8 mouse cellular contexts compared by ENCODE assay signal in the genomic region with DNA sequence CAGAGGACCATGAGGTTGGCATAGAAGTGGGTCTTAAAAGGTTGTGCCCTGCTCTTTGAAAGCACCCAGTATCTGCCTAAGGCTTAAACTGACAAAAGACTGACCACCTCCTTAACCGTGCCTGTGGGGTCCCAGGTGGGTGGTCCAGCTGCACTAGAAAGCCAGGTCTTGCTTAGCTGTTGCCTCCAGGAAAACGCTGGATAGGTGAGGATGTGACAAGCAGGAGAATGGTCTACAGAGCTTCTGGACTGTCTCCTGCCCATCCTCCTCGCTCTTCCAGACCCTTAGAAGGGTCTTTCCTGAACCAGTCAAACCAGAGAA. TPM values are rescaled to one million over a fixed set of nuclear protein-coding genes. Genes with fewer than 3 reads are reported as not detected.
DNase-seq lines count a peak whose midpoint lies in the region; ATAC-seq and TF ChIP-seq lines count a peak whose summit lies in the region.

No protein-coding gene starts in this region.

- DNase-seq in kidney, postnatal 0 days (ENCODE audit: low spot score), result no peak
- no peak for DNase-seq in kidney, postnatal 25 days
- DNase-seq in yolk sac, embryonic 10.5 days (ENCODE audit: low spot score), result no peak
- no peak for DNase-seq in frontal cortex, postnatal 10 days (ENCODE audit: low spot score in 2 of 2)
- no peak for DNase-seq in natural killer cell, adult 2 months (ENCODE audit: low spot score in 2 of 2)

- H3K9ac ChIP-seq in kidney, postnatal 0 days (ENCODE audit: low read depth, low read length), result peak overlapping the region; percentile 69
- H3K9ac ChIP-seq in embryonic facial prominence, embryonic 13.5 days, result peak overlapping the region; percentile 80
- peak overlapping the region; percentile 81 for H3K9ac ChIP-seq in intestine, embryonic 16.5 days (ENCODE audit: low read depth, low read length)
- H3K9ac ChIP-seq in neural tube, embryonic 12.5 days, result peak overlapping the region; percentile 75

- peak overlapping the region; percentile 85 for H3K27ac ChIP-seq in kidney, postnatal 0 days
- H3K27ac ChIP-seq in embryonic facial prominence, embryonic 13.5 days, result no peak overlapping the region
- no peak overlapping the region for H3K27ac ChIP-seq in intestine, embryonic 16.5 days (ENCODE audit: low read length)
- no peak overlapping the region for H3K27ac ChIP-seq in neural tube, embryonic 12.5 days

- no peak for TF ChIP-seq CTCF in kidney, postnatal 0 days (IDR thresholded peaks at IDR 0.05; ENCODE audit: low read depth)

- no peaks in the 10 kb centered on the region for H3K27me3 ChIP-seq in kidney, postnatal 0 days (ENCODE audit: insufficient read depth, low read length)
- H3K27me3 ChIP-seq in embryonic facial prominence, embryonic 13.5 days, result no peaks in the 10 kb centered on the region
- no peaks in the 10 kb centered on the region for H3K27me3 ChIP-seq in intestine, embryonic 16.5 days (replicated peaks; ENCODE audit: control insufficient read depth, insufficient read depth, low read length)
- H3K27me3 ChIP-seq in neural tube, embryonic 12.5 days (replicated peaks), result no peaks in the 10 kb centered on the region

- no peak for ATAC-seq in kidney, postnatal 0 days (replicated peaks; ENCODE audit: low FRiP score, low read depth)
- ATAC-seq in embryonic facial prominence, embryonic 13.5 days (ENCODE audit: insufficient number of reproducible peaks, insufficient read depth, low FRiP score, low TSS enrichment, low read depth), result no peak
- no peak for ATAC-seq in intestine, embryonic 16.5 days
- no peak for ATAC-seq in neural tube, embryonic 12.5 days (ENCODE audit: low FRiP score, low read depth)

- peaks cover 17% of the 10 kb centered on the region for H3K4me1 ChIP-seq in kidney, postnatal 0 days (replicated peaks; ENCODE audit: insufficient read depth, low read length)
- peaks cover 45% of the 10 kb centered on the region for H3K4me1 ChIP-seq in embryonic facial prominence, embryonic 13.5 days
- H3K4me1 ChIP-seq in intestine, embryonic 16.5 days (ENCODE audit: control insufficient read depth, insufficient read depth, low read length), result peaks cover 25% of the 10 kb centered on the region
- peaks cover 50% of the 10 kb centered on the region for H3K4me1 ChIP-seq in neural tube, embryonic 12.5 days

- 28% methylated on average over 3 of the region's 3 CpGs for WGBS in kidney, postnatal 0 days
- 13% methylated on average over 3 of the region's 3 CpGs for WGBS in embryonic facial prominence, embryonic 13.5 days
- WGBS in intestine, embryonic 16.5 days, result 25% methylated on average over 3 of the region's 3 CpGs
- WGBS in neural tube, embryonic 12.5 days, result 23% methylated on average over 3 of the region's 3 CpGs

- peak overlapping the region; percentile 72 for H3K4me3 ChIP-seq in kidney, postnatal 0 days (replicated peaks; ENCODE audit: low read depth, low read length)
- peak overlapping the region; percentile 61 for H3K4me3 ChIP-seq in embryonic facial prominence, embryonic 13.5 days
- peak overlapping the region; percentile 69 for H3K4me3 ChIP-seq in intestine, embryonic 16.5 days (ENCODE audit: low read length)
- H3K4me3 ChIP-seq in neural tube, embryonic 12.5 days, result peak overlapping the region; percentile 71

- H3K9me3 ChIP-seq in kidney, postnatal 0 days (replicated peaks; ENCODE audit: low read length), result no peaks in the 10 kb centered on the region
- no peaks in the 10 kb centered on the region for H3K9me3 ChIP-seq in embryonic facial prominence, embryonic 13.5 days
- no peaks in the 10 kb centered on the region for H3K9me3 ChIP-seq in intestine, embryonic 16.5 days (ENCODE audit: control insufficient read depth, low read length)
- H3K9me3 ChIP-seq in neural tube, embryonic 12.5 days, result no peaks in the 10 kb centered on the region

- peak overlapping the region; percentile 99 for H3K4me2 ChIP-seq in kidney, postnatal 0 days (ENCODE audit: low read length)
- H3K4me2 ChIP-seq in embryonic facial prominence, embryonic 13.5 days, result peak overlapping the region; percentile 75
- peak overlapping the region; percentile 82 for H3K4me2 ChIP-seq in intestine, embryonic 16.5 days (ENCODE audit: low read depth, low read length)
- peak overlapping the region; percentile 80 for H3K4me2 ChIP-seq in neural tube, embryonic 12.5 days (replicated peaks)

- H3K36me3 ChIP-seq in kidney, postnatal 0 days (ENCODE audit: insufficient read depth, low read length), result peaks cover 10% of the 10 kb centered on the region
- peaks cover 25% of the 10 kb centered on the region for H3K36me3 ChIP-seq in embryonic facial prominence, embryonic 13.5 days
- peaks cover 6% of the 10 kb centered on the region; the same call in 1 of the 2 replicates for H3K36me3 ChIP-seq in intestine, embryonic 16.5 days (ENCODE audit: control insufficient read depth, insufficient read depth, low read length)
- peaks cover 2% of the 10 kb centered on the region for H3K36me3 ChIP-seq in neural tube, embryonic 12.5 days

RNA-seq across cellular contexts. Expression of gene Spef1, which starts 0.5 kb away (rescaled TPM):
- 3.7 and 4.0 TPM in 2 replicates for polyA plus RNA-seq in kidney, postnatal 0 days (2015; fragmentation: Nextera tagmentation; extraction: Ambion mirVana)
- polyA plus RNA-seq in embryonic facial prominence, embryonic 13.5 days (2015; fragmentation: Nextera tagmentation; extraction: Ambion mirVana), result 4.4 and 5.1 TPM in 2 replicates
- 3.1 and 3.6 TPM in 2 replicates for polyA plus RNA-seq in intestine, embryonic 16.5 days (2015; fragmentation: Nextera tagmentation; extraction: Ambion mirVana)
- 9.0 and 9.3 TPM in 2 replicates for polyA plus RNA-seq in neural tube, embryonic 12.5 days (2016; fragmentation: Nextera tagmentation; extraction: Ambion mirVana)

RNA-seq across cellular contexts. Expression of gene Cdc25b, which starts 0.8 kb away (rescaled TPM):
- polyA plus RNA-seq in kidney, postnatal 0 days (2015; fragmentation: Nextera tagmentation; extraction: Ambion mirVana), result 36.1 and 39.0 TPM in 2 replicates
- 53.8 and 57.5 TPM in 2 replicates for polyA plus RNA-seq in embryonic facial prominence, embryonic 13.5 days (2015; fragmentation: Nextera tagmentation; extraction: Ambion mirVana)
- polyA plus RNA-seq in intestine, embryonic 16.5 days (2015; fragmentation: Nextera tagmentation; extraction: Ambion mirVana), result 41.2 and 46.4 TPM in 2 replicates
- 97.0 and 99.5 TPM in 2 replicates for polyA plus RNA-seq in neural tube, embryonic 12.5 days (2016; fragmentation: Nextera tagmentation; extraction: Ambion mirVana)

RNA-seq across cellular contexts. Expression of gene Cenpb, which starts 7.7 kb away (rescaled TPM):
- 13.1 and 15.3 TPM in 2 replicates for polyA plus RNA-seq in kidney, postnatal 0 days (2015; fragmentation: Nextera tagmentation; extraction: Ambion mirVana)
- polyA plus RNA-seq in embryonic facial prominence, embryonic 13.5 days (2015; fragmentation: Nextera tagmentation; extraction: Ambion mirVana), result 12.3 and 12.4 TPM in 2 replicates
- polyA plus RNA-seq in intestine, embryonic 16.5 days (2015; fragmentation: Nextera tagmentation; extraction: Ambion mirVana), result 9.5 and 9.7 TPM in 2 replicates
- 19.3 and 21.1 TPM in 2 replicates for polyA plus RNA-seq in neural tube, embryonic 12.5 days (2016; fragmentation: Nextera tagmentation; extraction: Ambion mirVana)

RNA-seq across cellular contexts. Expression of gene Ap5s1, which starts 19.3 kb away (rescaled TPM):
- 29.9 and 33.4 TPM in 2 replicates for polyA plus RNA-seq in kidney, postnatal 0 days (2015; fragmentation: Nextera tagmentation; extraction: Ambion mirVana)
- 26.4 and 28.5 TPM in 2 replicates for polyA plus RNA-seq in embryonic facial prominence, embryonic 13.5 days (2015; fragmentation: Nextera tagmentation; extraction: Ambion mirVana)
- 27.2 and 30.7 TPM in 2 replicates for polyA plus RNA-seq in intestine, embryonic 16.5 days (2015; fragmentation: Nextera tagmentation; extraction: Ambion mirVana)
- 30.7 and 36.3 TPM in 2 replicates for polyA plus RNA-seq in neural tube, embryonic 12.5 days (2016; fragmentation: Nextera tagmentation; extraction: Ambion mirVana)

RNA-seq across cellular contexts. Expression of gene 1700037H04Rik, which starts 27.7 kb away (rescaled TPM):
- 84.8 and 91.5 TPM in 2 replicates for polyA plus RNA-seq in kidney, postnatal 0 days (2015; fragmentation: Nextera tagmentation; extraction: Ambion mirVana)
- 67.5 and 71.4 TPM in 2 replicates for polyA plus RNA-seq in embryonic facial prominence, embryonic 13.5 days (2015; fragmentation: Nextera tagmentation; extraction: Ambion mirVana)
- 138 and 160 TPM in 2 replicates for polyA plus RNA-seq in intestine, embryonic 16.5 days (2015; fragmentation: Nextera tagmentation; extraction: Ambion mirVana)
- 98.8 and 104 TPM in 2 replicates for polyA plus RNA-seq in neural tube, embryonic 12.5 days (2016; fragmentation: Nextera tagmentation; extraction: Ambion mirVana)
